Mouse (Mus musculus) liver, embryonic 15.5 days (tissue): ENCODE results near the gene Frzb. TPM values are rescaled to one million over a fixed set of nuclear protein-coding genes. Genes with fewer than 3 reads are reported as not detected.
"Not testable (repeated sequence)": the region's sequence is repeated elsewhere in the genome, so short reads cannot be mapped to it uniquely, and the experiment has no call there.

Source experiments
- ATAC-seq: fragments of 200-750 bp; cut with Nextera tagmentation; 2 replicates; pipeline ENCODE4 v1.8.0; 2017; ENCODE audit warnings: moderate number of reproducible peaks, mild to moderate bottlenecking, moderate library complexity; ENCODE audit not compliant: insufficient read depth
- H3K27ac ChIP-seq: fragments of 300-500 bp; sonication (generic); replicated peaks from 2 replicates; pipeline ENCODE4 v1.5.1; 2015; ENCODE audit warnings: mild to moderate bottlenecking, inconsistent platforms
- H3K27me3 ChIP-seq: fragments of 300-500 bp; sonication (generic); 2 replicates; pipeline ENCODE4 v1.6.1; 2015; ENCODE audit warnings: mild to moderate bottlenecking, inconsistent platforms
- H3K36me3 ChIP-seq: fragments of 300-500 bp; sonication (generic); replicated peaks from 2 replicates; pipeline ENCODE4 v1.6.1; 2015; ENCODE audit warnings: moderate library complexity, mild to moderate bottlenecking, inconsistent platforms
- H3K4me1 ChIP-seq: fragments of 300-500 bp; sonication (generic); replicated peaks from 2 replicates; pipeline ENCODE4 v1.6.1; 2015; ENCODE audit warnings: inconsistent platforms
- H3K4me2 ChIP-seq: fragments of 300-500 bp; sonication (generic); 2 replicates; pipeline ENCODE4 v1.6.1; 2015; ENCODE audit warnings: moderate library complexity, mild to moderate bottlenecking, inconsistent platforms
- H3K4me3 ChIP-seq: fragments of 300-500 bp; sonication (generic); replicated peaks from 2 replicates; pipeline ENCODE4 v1.5.1; 2015; ENCODE audit warnings: mild to moderate bottlenecking, inconsistent platforms
- H3K9ac ChIP-seq: fragments of 300-500 bp; sonication (generic); 2 replicates; pipeline ENCODE4 v1.6.1; 2015; ENCODE audit warnings: moderate library complexity, mild to moderate bottlenecking, inconsistent platforms
- H3K9me3 ChIP-seq: fragments of 300-500 bp; sonication (generic); replicated peaks from 2 replicates; pipeline ENCODE4 v1.6.1; 2016; ENCODE audit warnings: inconsistent platforms
- WGBS: fragments of 180-500 bp; shearing (Covaris S2); methylation state at CpG from one replicate; pipeline ENCODE4 v1.1.7; 2015; ENCODE audit warnings: mixed read lengths; ENCODE audit not compliant: insufficient replicate concordance; 5-methylcytosine and 5-hydroxymethylcytosine counted together
- polyA plus RNA-seq: library from polyadenylated mRNA; unstranded; fragments of >200 nt; fragmentation: Nextera tagmentation; extraction: Ambion mirVana; gene quantifications from 2 replicates; pipeline ENCODE4 v1.2.1, GENCODE M21; 2015

Gene Frzb
- 0.74 and 0.97 TPM in 2 replicates for polyA plus RNA-seq

GRCm38 (mm10) chr2:80447291-80447791, at the start of gene Frzb:
Gene Frzb (minus strand): TSS chr2:80447625.
- no peaks in the 10 kb centered on the region for H3K36me3 ChIP-seq
- no peaks in the 10 kb centered on the region for H3K9me3 ChIP-seq
- peak within 1 kb of the TSS; percentile 66 for H3K4me2 ChIP-seq
- peak within 1 kb of the TSS; percentile 44 for H3K4me3 ChIP-seq
- H3K9ac ChIP-seq: no peak within 1 kb of the TSS
- H3K27me3 ChIP-seq: peaks cover 61% of the 10 kb centered on the region
- no peak for ATAC-seq
- H3K4me1 ChIP-seq: peaks cover 7% of the 10 kb centered on the region; the same call in 1 of the 2 replicates
- WGBS: under 1% methylated on average over 33 of the region's 33 CpGs
- H3K27ac ChIP-seq: no peak within 1 kb of the TSS

GRCm38 (mm10) chr2:80495304-80495703, 47.9 kb upstream of the Frzb start:
- not testable (repeated sequence) for H3K36me3 ChIP-seq, H3K4me2 ChIP-seq, ATAC-seq, H3K27ac ChIP-seq, H3K4me1 ChIP-seq, H3K9ac ChIP-seq, H3K4me3 ChIP-seq, H3K27me3 ChIP-seq, H3K9me3 ChIP-seq
- WGBS: 73% methylated on average over 7 of the region's 7 CpGs

GRCm38 (mm10) chr2:80486851-80487250, 39.4 kb upstream of the Frzb start:
- Histone ChIP-seq H3K9ac (no peak overlapping the region), H3K27me3 (no peaks in the 10 kb centered on the region), H3K36me3 (no peaks in the 10 kb centered on the region), H3K4me2 (no peak overlapping the region), H3K4me1 (no peaks in the 10 kb centered on the region), H3K9me3 (no peaks in the 10 kb centered on the region), H3K27ac (no peak overlapping the region), H3K4me3 (no peak overlapping the region)
- no peak for ATAC-seq
- WGBS: 64% methylated on average over 5 of the region's 5 CpGs

GRCm38 (mm10) chr2:80484951-80485350, 37.5 kb upstream of the Frzb start:
- H3K9me3 ChIP-seq: no peaks in the 10 kb centered on the region
- H3K36me3 ChIP-seq: no peaks in the 10 kb centered on the region
- H3K27ac ChIP-seq: no peak overlapping the region
- no peaks in the 10 kb centered on the region for H3K4me1 ChIP-seq
- ATAC-seq: no peak
- no peak overlapping the region for H3K9ac ChIP-seq
- WGBS: 69% methylated on average over 5 of the region's 5 CpGs
- H3K4me2 ChIP-seq: no peak overlapping the region
- no peaks in the 10 kb centered on the region for H3K27me3 ChIP-seq
- H3K4me3 ChIP-seq: no peak overlapping the region

- no peaks in the 10 kb centered on the region for H3K4me1 ChIP-seq
- no peaks in the 10 kb centered on the region for H3K36me3 ChIP-seq
- H3K27ac ChIP-seq: no peak overlapping the region
- H3K9me3 ChIP-seq: no peaks in the 10 kb centered on the region
- WGBS: 46% methylated on average over 1 of the region's 1 CpGs
- ATAC-seq: no peak
- no peak overlapping the region for H3K9ac ChIP-seq
- H3K4me3 ChIP-seq: no peak overlapping the region
- H3K27me3 ChIP-seq: no peaks in the 10 kb centered on the region
- H3K4me2 ChIP-seq: no peak overlapping the region
These were observed 28.4 kb upstream of the Frzb start for GRCm38 (mm10) chr2:80475831-80476230.

GRCm38 (mm10) chr2:80474247-80474796, 26.9 kb upstream of the Frzb start:
- Histone ChIP-seq H3K27me3 (no peaks in the 10 kb centered on the region), H3K9me3 (no peaks in the 10 kb centered on the region), H3K36me3 (no peaks in the 10 kb centered on the region), H3K4me3 (no peak overlapping the region), H3K27ac (no peak overlapping the region), H3K9ac (no peak overlapping the region), H3K4me1 (no peaks in the 10 kb centered on the region), H3K4me2 (no peak overlapping the region)
- WGBS: 48% methylated on average over 5 of the region's 5 CpGs
- no peak for ATAC-seq

GRCm38 (mm10) chr2:80465991-80466821, 18.8 kb upstream of the Frzb start:
- H3K4me2 ChIP-seq: no peak overlapping the region
- H3K9ac ChIP-seq: no peak overlapping the region
- H3K27ac ChIP-seq: no peak overlapping the region
- ATAC-seq: no peak
- H3K36me3 ChIP-seq: no peaks in the 10 kb centered on the region
- H3K4me3 ChIP-seq: no peak overlapping the region
- no peaks in the 10 kb centered on the region for H3K4me1 ChIP-seq
- H3K9me3 ChIP-seq: no peaks in the 10 kb centered on the region
- 36% methylated on average over 16 of the region's 16 CpGs for WGBS
- no peaks in the 10 kb centered on the region for H3K27me3 ChIP-seq

GRCm38 (mm10) chr2:80461827-80462226, 14.4 kb upstream of the Frzb start:
- ATAC-seq: no peak
- no peaks in the 10 kb centered on the region for H3K36me3 ChIP-seq
- 49% methylated on average over 8 of the region's 8 CpGs for WGBS
- H3K27ac ChIP-seq: no peak overlapping the region
- H3K4me1 ChIP-seq: no peaks in the 10 kb centered on the region
- no peaks in the 10 kb centered on the region for H3K27me3 ChIP-seq
- H3K9me3 ChIP-seq: no peaks in the 10 kb centered on the region
- H3K4me3 ChIP-seq: no peak overlapping the region
- no peak overlapping the region for H3K9ac ChIP-seq
- no peak overlapping the region for H3K4me2 ChIP-seq

- no peak overlapping the region for H3K27ac ChIP-seq
- H3K9me3 ChIP-seq: no peaks in the 10 kb centered on the region
- peak overlapping the region; percentile 66 for H3K4me2 ChIP-seq
- H3K36me3 ChIP-seq: no peaks in the 10 kb centered on the region
- H3K4me3 ChIP-seq: peak overlapping the region; percentile 44; the same call in 1 of the 2 replicates
- no peak for ATAC-seq
- 3% methylated on average over 12 of the region's 12 CpGs for WGBS
- peaks cover 61% of the 10 kb centered on the region for H3K27me3 ChIP-seq
- H3K4me1 ChIP-seq: peaks cover 7% of the 10 kb centered on the region; the same call in 1 of the 2 replicates
- no peak overlapping the region for H3K9ac ChIP-seq
These were observed 806 bp upstream of the Frzb start for GRCm38 (mm10) chr2:80448231-80448630.

GRCm38 (mm10) chr2:80446308-80447151, 895 bp downstream of the Frzb start:
- peaks cover 61% of the 10 kb centered on the region for H3K27me3 ChIP-seq
- no peak overlapping the region for H3K27ac ChIP-seq
- no peaks in the 10 kb centered on the region for H3K9me3 ChIP-seq
- H3K4me3 ChIP-seq: peak overlapping the region; percentile 44
- WGBS: under 1% methylated on average over 54 of the region's 54 CpGs
- no peak for ATAC-seq
- H3K36me3 ChIP-seq: no peaks in the 10 kb centered on the region
- peaks cover 7% of the 10 kb centered on the region; the same call in 1 of the 2 replicates for H3K4me1 ChIP-seq
- no peak overlapping the region for H3K9ac ChIP-seq
- peak overlapping the region; percentile 66 for H3K4me2 ChIP-seq

GRCm38 (mm10) chr2:80445926-80446307, 1.5 kb downstream of the Frzb start:
- Histone ChIP-seq H3K27ac (no peak overlapping the region), H3K4me1 (peaks cover 7% of the 10 kb centered on the region; the same call in 1 of the 2 replicates), H3K9ac (no peak overlapping the region), H3K4me3 (peak overlapping the region; percentile 44), H3K27me3 (peaks cover 61% of the 10 kb centered on the region), H3K4me2 (peak overlapping the region; percentile 66), H3K9me3 (no peaks in the 10 kb centered on the region), H3K36me3 (no peaks in the 10 kb centered on the region)
- WGBS: 6% methylated on average over 10 of the region's 10 CpGs
- ATAC-seq: no peak
